Mouse (Mus musculus): Measurements from ENCODE around the gene Rbp2. TPM values are rescaled to one million over a fixed set of nuclear protein-coding genes. Genes with fewer than 3 reads are reported as not detected.

Gene Rbp2
- polyA plus RNA-seq, 1 experiment from 2014 or later, result 1.4 TPM

GRCm38 (mm10) chr9:98498717-98499268, 12.9 kb downstream of the Rbp2 start:
- no peaks in the 10 kb centered on the region; the same call in 1 of the 2 replicates for H3K27me3 ChIP-seq (ENCODE audit: control insufficient read depth, insufficient read depth, low read length)
- no peaks in the 10 kb centered on the region for H3K9me3 ChIP-seq (ENCODE audit: control insufficient read depth, low read length)
- H3K27ac ChIP-seq (ENCODE audit: low read depth, low read length), result no peak overlapping the region
- H3K9ac ChIP-seq (replicated peaks; ENCODE audit: low read depth, low read length), result no peak overlapping the region
- no peak overlapping the region for H3K4me2 ChIP-seq (ENCODE audit: low read depth, low read length)
- no peaks in the 10 kb centered on the region for H3K36me3 ChIP-seq (ENCODE audit: control insufficient read depth, insufficient read depth, low read length)
- WGBS, result 75% methylated on average over 17 of the region's 17 CpGs
- ATAC-seq (ENCODE audit: low read depth), result no peak
- peaks cover 19% of the 10 kb centered on the region for H3K4me1 ChIP-seq (ENCODE audit: control insufficient read depth, insufficient read depth, low read length)
- H3K4me3 ChIP-seq (ENCODE audit: low read depth, low read length), result no peak overlapping the region

DNA sequence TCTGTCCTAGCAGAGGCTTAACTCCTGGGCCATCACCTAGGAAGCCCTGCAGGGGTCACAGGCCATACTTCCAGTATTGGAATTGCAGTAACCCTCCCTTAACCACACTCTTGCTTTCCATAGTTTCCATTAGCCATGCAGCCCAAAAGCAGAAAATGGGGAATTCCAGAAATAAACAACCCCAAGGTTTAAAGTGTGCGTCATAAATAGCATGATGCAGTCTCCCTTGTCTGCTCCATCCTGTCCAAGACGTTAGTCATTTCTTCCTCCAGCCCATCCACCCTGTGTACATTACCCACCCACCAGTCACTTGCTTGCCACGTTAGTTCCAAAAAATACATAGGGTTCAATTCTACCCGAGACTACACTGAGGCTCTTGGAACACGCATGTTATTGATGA, 13.7 kb downstream of the Rbp2 start:
- WGBS, result 90% methylated on average over 5 of the region's 5 CpGs
- no peak for ATAC-seq (ENCODE audit: low read depth)

DNA sequence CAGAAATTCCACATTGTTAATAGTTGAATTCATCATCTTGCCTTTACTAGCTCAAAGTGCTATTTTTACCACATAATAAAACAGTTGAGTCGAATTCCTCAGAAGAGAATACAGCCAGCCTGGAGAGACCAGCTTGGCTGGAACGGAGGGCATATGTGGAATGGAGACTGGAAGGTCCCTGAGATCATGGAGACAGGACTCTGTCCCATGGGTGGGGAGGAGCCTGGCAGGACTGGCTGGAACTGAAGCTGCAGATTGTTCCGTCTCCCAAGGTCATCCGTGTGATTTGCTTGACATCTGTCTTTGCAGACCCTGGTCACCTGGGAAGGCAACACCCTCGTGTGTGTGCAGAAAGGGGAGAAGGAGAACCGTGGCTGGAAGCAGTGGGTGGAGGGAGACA, 21.6 kb downstream of the Rbp2 start:
- H3K27me3 ChIP-seq (ENCODE audit: control insufficient read depth, insufficient read depth, low read length), result no peaks in the 10 kb centered on the region
- H3K27ac ChIP-seq (ENCODE audit: low read depth, low read length), result no peak overlapping the region
- H3K36me3 ChIP-seq (ENCODE audit: control insufficient read depth, insufficient read depth, low read length), result no peaks in the 10 kb centered on the region
- ATAC-seq (ENCODE audit: low read depth), result no peak
- no peak overlapping the region for H3K4me2 ChIP-seq (ENCODE audit: low read depth, low read length)
- no peak overlapping the region for H3K9ac ChIP-seq (replicated peaks; ENCODE audit: low read depth, low read length)
- WGBS, result 65% methylated on average over 6 of the region's 6 CpGs
- H3K4me1 ChIP-seq (ENCODE audit: control insufficient read depth, insufficient read depth, low read length), result no peaks in the 10 kb centered on the region
- H3K4me3 ChIP-seq (ENCODE audit: low read depth, low read length), result no peak overlapping the region
- no peaks in the 10 kb centered on the region for H3K9me3 ChIP-seq (ENCODE audit: control insufficient read depth, low read length)

More for the DNA sequence above, 13.7 kb downstream of the Rbp2 start:
- Histone ChIP-seq H3K9ac (replicated peaks; ENCODE audit: low read depth, low read length) (no peak overlapping the region), H3K36me3 (ENCODE audit: control insufficient read depth, insufficient read depth, low read length) (no peaks in the 10 kb centered on the region), H3K4me1 (ENCODE audit: control insufficient read depth, insufficient read depth, low read length) (peaks cover 19% of the 10 kb centered on the region), H3K27me3 (ENCODE audit: control insufficient read depth, insufficient read depth, low read length) (no peaks in the 10 kb centered on the region; the same call in 1 of the 2 replicates), H3K9me3 (ENCODE audit: control insufficient read depth, low read length) (no peaks in the 10 kb centered on the region), H3K4me2 (ENCODE audit: low read depth, low read length) (no peak overlapping the region), H3K4me3 (ENCODE audit: low read depth, low read length) (no peak overlapping the region), H3K27ac (ENCODE audit: low read depth, low read length) (no peak overlapping the region)

DNA sequence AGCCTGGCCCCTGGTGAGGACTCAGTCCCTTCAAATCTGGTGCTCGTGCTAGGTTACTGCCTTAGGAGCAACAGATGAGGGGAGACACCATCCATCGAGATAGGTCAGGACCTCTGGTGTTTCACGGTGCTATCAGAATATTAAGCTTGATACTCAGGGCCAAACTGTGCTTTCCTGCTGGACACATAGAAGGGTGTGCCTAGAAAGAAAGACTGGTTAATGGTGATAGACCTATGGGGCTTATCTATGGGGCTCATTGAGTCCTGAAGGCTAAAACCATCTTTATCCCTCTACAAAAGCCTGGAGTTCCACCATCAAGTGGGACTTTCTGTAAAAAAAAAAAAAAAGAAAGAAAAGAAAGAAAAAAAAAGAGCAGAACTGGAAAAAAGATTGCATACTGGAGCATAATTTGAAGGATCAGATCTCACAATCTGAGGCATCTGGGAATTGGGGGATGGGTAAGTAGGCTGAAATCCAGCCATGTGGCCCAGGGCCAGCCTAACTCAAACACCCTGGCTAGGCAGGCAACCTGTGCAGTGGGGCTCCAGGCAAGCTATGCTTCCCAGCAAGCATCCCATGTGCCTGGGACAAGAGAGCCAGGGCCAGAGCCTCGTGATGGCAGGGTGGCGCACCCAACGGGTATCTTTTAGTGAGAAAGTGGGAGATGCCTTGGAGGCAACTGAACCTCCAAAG, 24.6 kb downstream of the Rbp2 start:
- no peak overlapping the region for H3K4me3 ChIP-seq (ENCODE audit: low read depth, low read length)
- H3K27ac ChIP-seq (ENCODE audit: low read depth, low read length), result no peak overlapping the region
- no peaks in the 10 kb centered on the region for H3K36me3 ChIP-seq (ENCODE audit: control insufficient read depth, insufficient read depth, low read length)
- no peaks in the 10 kb centered on the region for H3K27me3 ChIP-seq (ENCODE audit: control insufficient read depth, insufficient read depth, low read length)
- no peaks in the 10 kb centered on the region for H3K4me1 ChIP-seq (ENCODE audit: control insufficient read depth, insufficient read depth, low read length)
- ATAC-seq (ENCODE audit: low read depth), result no peak
- WGBS, result 92% methylated on average over 6 of the region's 6 CpGs
- no peaks in the 10 kb centered on the region for H3K9me3 ChIP-seq (ENCODE audit: control insufficient read depth, low read length)
- no peak overlapping the region for H3K9ac ChIP-seq (replicated peaks; ENCODE audit: low read depth, low read length)
- H3K4me2 ChIP-seq (ENCODE audit: low read depth, low read length), result no peak overlapping the region

DNA sequence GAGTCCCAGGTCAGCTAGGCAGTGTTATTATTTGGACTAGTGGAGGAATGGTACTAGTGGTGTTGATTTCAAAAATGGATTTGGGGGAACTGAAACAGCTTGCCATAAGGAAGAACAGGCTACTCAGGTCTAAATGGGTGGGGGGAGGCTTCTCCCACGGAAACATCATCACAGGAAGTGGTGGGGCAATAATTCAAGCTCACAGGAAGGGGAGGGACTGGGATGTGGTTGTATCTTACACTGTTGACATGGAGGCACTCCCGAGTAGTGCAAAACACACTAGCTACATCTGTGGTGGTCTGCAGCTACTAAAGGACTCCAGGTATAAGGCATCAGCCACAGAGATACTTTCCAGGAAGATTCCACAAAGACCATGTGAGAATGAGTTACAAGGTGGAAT, 38.0 kb downstream of the Rbp2 start:
- Histone ChIP-seq H3K4me3 (ENCODE audit: low read depth, low read length) (no peak overlapping the region), H3K9ac (replicated peaks; ENCODE audit: low read depth, low read length) (no peak overlapping the region), H3K9me3 (ENCODE audit: control insufficient read depth, low read length) (no peaks in the 10 kb centered on the region), H3K4me2 (ENCODE audit: low read depth, low read length) (no peak overlapping the region), H3K36me3 (ENCODE audit: control insufficient read depth, insufficient read depth, low read length) (no peaks in the 10 kb centered on the region), H3K27me3 (ENCODE audit: control insufficient read depth, insufficient read depth, low read length) (no peaks in the 10 kb centered on the region), H3K27ac (ENCODE audit: low read depth, low read length) (no peak overlapping the region), H3K4me1 (ENCODE audit: control insufficient read depth, insufficient read depth, low read length) (peaks cover 5% of the 10 kb centered on the region; the same call in 1 of the 2 replicates)
- 84% methylated on average over 2 of the region's 2 CpGs for WGBS
- ATAC-seq (ENCODE audit: low read depth), result no peak

GRCm38 (mm10) chr9:98524786-98525542, 39.0 kb downstream of the Rbp2 start:
- Histone ChIP-seq H3K27me3 (ENCODE audit: control insufficient read depth, insufficient read depth, low read length) (no peaks in the 10 kb centered on the region), H3K36me3 (ENCODE audit: control insufficient read depth, insufficient read depth, low read length) (no peaks in the 10 kb centered on the region), H3K4me2 (ENCODE audit: low read depth, low read length) (no peak overlapping the region), H3K4me1 (ENCODE audit: control insufficient read depth, insufficient read depth, low read length) (peaks cover 5% of the 10 kb centered on the region; the same call in 1 of the 2 replicates), H3K27ac (ENCODE audit: low read depth, low read length) (peak overlapping the region; percentile 52; the same call in 1 of the 2 replicates), H3K4me3 (ENCODE audit: low read depth, low read length) (no peak overlapping the region), H3K9ac (replicated peaks; ENCODE audit: low read depth, low read length) (no peak overlapping the region), H3K9me3 (ENCODE audit: control insufficient read depth, low read length) (no peaks in the 10 kb centered on the region)
- WGBS, result 21% methylated on average over 7 of the region's 7 CpGs
- peak; percentile 88 for ATAC-seq (ENCODE audit: low read depth)

DNA sequence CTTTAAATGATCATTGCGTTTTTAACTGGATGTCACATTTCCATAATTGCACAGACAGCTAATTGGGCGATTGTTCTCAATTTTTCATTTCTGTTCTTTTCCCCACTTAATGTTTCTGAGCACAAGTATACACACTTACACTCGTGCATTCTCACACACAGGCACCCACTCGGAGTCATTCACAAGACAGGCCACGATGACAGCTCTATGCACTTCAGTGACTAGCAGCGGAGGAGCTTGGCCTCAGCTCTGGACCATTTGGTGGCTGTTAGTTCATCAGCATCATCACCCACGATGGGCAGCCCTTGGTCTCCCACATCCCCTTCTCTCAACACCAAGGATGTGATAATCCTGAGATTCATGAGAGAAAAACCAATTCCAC, 39.6 kb downstream of the Rbp2 start:
- Histone ChIP-seq H3K36me3 (ENCODE audit: control insufficient read depth, insufficient read depth, low read length) (no peaks in the 10 kb centered on the region), H3K4me1 (ENCODE audit: control insufficient read depth, insufficient read depth, low read length) (peaks cover 5% of the 10 kb centered on the region; the same call in 1 of the 2 replicates), H3K4me2 (ENCODE audit: low read depth, low read length) (no peak overlapping the region), H3K9ac (replicated peaks; ENCODE audit: low read depth, low read length) (no peak overlapping the region), H3K27me3 (ENCODE audit: control insufficient read depth, insufficient read depth, low read length) (no peaks in the 10 kb centered on the region), H3K4me3 (ENCODE audit: low read depth, low read length) (no peak overlapping the region), H3K9me3 (ENCODE audit: control insufficient read depth, low read length) (no peaks in the 10 kb centered on the region), H3K27ac (ENCODE audit: low read depth, low read length) (no peak overlapping the region; the same call in 1 of the 2 replicates)
- 32% methylated on average over 7 of the region's 7 CpGs for WGBS
- ATAC-seq (ENCODE audit: low read depth), result no peak

DNA sequence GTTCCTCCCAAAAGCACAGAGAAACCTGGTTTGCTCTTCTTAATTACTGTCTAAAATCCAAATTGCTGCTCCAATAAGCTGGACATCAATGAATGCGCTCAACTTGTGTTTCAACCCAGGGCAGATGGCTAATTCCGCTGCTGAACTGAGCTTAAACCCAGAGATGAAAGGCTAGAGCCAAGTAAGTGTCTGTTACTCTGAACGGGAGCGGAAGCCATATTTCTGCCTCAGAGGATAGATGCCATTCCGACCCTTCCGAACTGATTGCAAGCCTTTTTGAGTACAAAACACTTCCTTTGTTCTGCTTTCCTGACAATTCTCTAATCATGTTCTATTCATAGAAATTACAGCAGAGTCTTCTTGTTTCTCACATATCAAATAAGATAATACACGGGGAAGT, 41.3 kb downstream of the Rbp2 start:
- Histone ChIP-seq H3K36me3 (ENCODE audit: control insufficient read depth, insufficient read depth, low read length) (no peaks in the 10 kb centered on the region), H3K4me3 (ENCODE audit: low read depth, low read length) (no peak overlapping the region), H3K9ac (replicated peaks; ENCODE audit: low read depth, low read length) (no peak overlapping the region), H3K9me3 (ENCODE audit: control insufficient read depth, low read length) (no peaks in the 10 kb centered on the region), H3K27me3 (ENCODE audit: control insufficient read depth, insufficient read depth, low read length) (no peaks in the 10 kb centered on the region), H3K4me2 (ENCODE audit: low read depth, low read length) (no peak overlapping the region), H3K4me1 (ENCODE audit: control insufficient read depth, insufficient read depth, low read length) (peaks cover 5% of the 10 kb centered on the region; the same call in 1 of the 2 replicates), H3K27ac (ENCODE audit: low read depth, low read length) (no peak overlapping the region)
- ATAC-seq (ENCODE audit: low read depth), result no peak
- WGBS, result 70% methylated on average over 7 of the region's 7 CpGs

GRCm38 (mm10) chr9:98529776-98530175, 43.9 kb downstream of the Rbp2 start:
- 65% methylated on average over 4 of the region's 4 CpGs for WGBS
- no peak for ATAC-seq (ENCODE audit: low read depth)
- Histone ChIP-seq H3K27me3 (ENCODE audit: control insufficient read depth, insufficient read depth, low read length) (no peaks in the 10 kb centered on the region), H3K36me3 (ENCODE audit: control insufficient read depth, insufficient read depth, low read length) (no peaks in the 10 kb centered on the region), H3K27ac (ENCODE audit: low read depth, low read length) (no peak overlapping the region), H3K4me1 (ENCODE audit: control insufficient read depth, insufficient read depth, low read length) (no peaks in the 10 kb centered on the region), H3K9ac (replicated peaks; ENCODE audit: low read depth, low read length) (no peak overlapping the region), H3K9me3 (ENCODE audit: control insufficient read depth, low read length) (no peaks in the 10 kb centered on the region), H3K4me3 (ENCODE audit: low read depth, low read length) (no peak overlapping the region), H3K4me2 (ENCODE audit: low read depth, low read length) (no peak overlapping the region)

Data from neural tube, embryonic 14.5 days (tissue).